Mouse (Mus musculus) heart, postnatal 0 days (tissue): ENCODE measurements around the gene Dtd1.

ENCODE experiments used
- CTCF ChIP-seq: IDR thresholded peaks from 2 replicates; pipeline ENCODE4 v1.5.1; 2016; ENCODE audit warnings: antibody characterized with exemption, control low read depth, low read depth
- EP300 ChIP-seq: IDR thresholded peaks from 2 replicates; pipeline ENCODE4 v1.6.1; 2016; ENCODE audit warnings: antibody characterized with exemption, low read depth

DNA sequence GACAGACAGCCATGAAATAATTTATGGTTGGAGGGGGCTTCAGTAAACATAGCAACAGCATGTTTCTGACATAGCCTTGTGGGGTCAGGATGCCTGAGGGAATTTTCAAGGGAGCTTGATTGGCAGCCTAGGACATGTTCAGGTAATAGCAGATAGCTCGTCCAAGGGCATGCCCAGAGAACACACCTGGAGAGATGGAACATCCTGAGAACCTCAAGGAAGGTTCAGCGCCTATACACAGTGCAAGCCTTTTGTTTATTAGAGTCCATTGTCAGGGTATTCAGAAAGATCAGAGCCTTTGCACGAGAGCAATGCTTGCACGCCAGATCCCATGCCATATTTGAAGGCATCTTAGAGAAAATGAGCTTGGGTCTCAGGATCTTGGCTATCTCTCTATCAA lies 175.9 kb downstream of the Dtd1 start:
- no peak for TF ChIP-seq CTCF
- TF ChIP-seq EP300 = no peak
